Mouse (Mus musculus) heart, embryonic 14.5 days (tissue): Measurements from ENCODE around the gene Prap1. TPM values are rescaled to one million over a fixed set of nuclear protein-coding genes. Genes with fewer than 3 reads are reported as not detected.

ENCODE experiments used
- ATAC-seq: fragments of 200-750 bp; cut with Nextera tagmentation; 2 replicates; pipeline ENCODE4 v1.8.0; 2017; ENCODE audit warnings: low read depth, moderate TSS enrichment; ENCODE audit not compliant: insufficient number of reproducible peaks, insufficient read depth, low FRiP score
- H3K27ac ChIP-seq, 2 experiments: fragments of 200-500 bp in 1 of 2; fragments of 300-500 bp in 1 of 2; sonication (generic) in 1 of 2; replicated peaks in 1 of 2; 2 replicates each; pipeline ENCODE4 v1.5.1; 2012 to 2014; ENCODE audit warnings: low read depth in 2 of 2, low read length in 2 of 2, control low read depth in 1 of 2, mild to moderate bottlenecking in 1 of 2, mixed read lengths in 1 of 2; ENCODE audit not compliant: control insufficient read depth in 1 of 2, insufficient read depth in 1 of 2
- H3K27me3 ChIP-seq: fragments of 300-500 bp; sonication (generic); 2 replicates; pipeline ENCODE4 v1.6.1; 2014; ENCODE audit warnings: mild to moderate bottlenecking, low read length, control low read depth; ENCODE audit not compliant: control insufficient read depth, insufficient read depth
- H3K36me3 ChIP-seq: fragments of 300-500 bp; sonication (generic); 2 replicates; pipeline ENCODE4 v1.6.1; 2014; ENCODE audit warnings: mild to moderate bottlenecking, control low read depth, low read length, mixed read lengths; ENCODE audit not compliant: control insufficient read depth, insufficient read depth
- H3K4me1 ChIP-seq, 2 experiments: fragments of 200-500 bp in 1 of 2; fragments of 300-500 bp in 1 of 2; sonication (generic) in 1 of 2; 2 replicates each; pipeline ENCODE4 v1.6.1; 2012 to 2014; ENCODE audit warnings: low read length in 2 of 2, control low read depth in 1 of 2, mixed read lengths in 1 of 2; ENCODE audit not compliant: control insufficient read depth in 2 of 2, insufficient read depth in 2 of 2
- H3K4me2 ChIP-seq: fragments of 300-500 bp; sonication (generic); 2 replicates; pipeline ENCODE4 v1.6.1; 2014; ENCODE audit warnings: mild to moderate bottlenecking, low read length
- H3K4me3 ChIP-seq, 2 experiments: fragments of 200-500 bp in 1 of 2; fragments of 300-500 bp in 1 of 2; sonication (generic) in 1 of 2; 2 replicates each; pipeline ENCODE4 v1.5.1; 2012 to 2014; ENCODE audit warnings: low read length in 2 of 2, mild to moderate bottlenecking in 2 of 2, control low read depth in 1 of 2, low read depth in 1 of 2, moderate library complexity in 1 of 2; ENCODE audit not compliant: control insufficient read depth in 1 of 2, insufficient read depth in 1 of 2
- H3K9ac ChIP-seq: fragments of 300-500 bp; sonication (generic); 2 replicates; pipeline ENCODE4 v1.6.1; 2014; ENCODE audit warnings: mild to moderate bottlenecking, low read length
- H3K9me3 ChIP-seq: fragments of 300-500 bp; sonication (generic); 2 replicates; pipeline ENCODE4 v1.6.1; 2016; ENCODE audit warnings: low read length, control low read depth; ENCODE audit not compliant: control insufficient read depth
- WGBS: fragments of 180-500 bp; shearing (Covaris S2); extraction: QIAGEN DNeasy Blood & Tissue Kit; methylation state at CpG from one replicate; pipeline ENCODE4 v1.1.7; 2014; 5-methylcytosine and 5-hydroxymethylcytosine counted together
- polyA plus RNA-seq: library from polyadenylated mRNA; unstranded; fragments of >200 nt; fragmentation: Nextera tagmentation; extraction: Ambion mirVana; gene quantifications from 2 replicates; pipeline ENCODE4 v1.2.1, GENCODE M21; 2014

Gene Prap1
- polyA plus RNA-seq, 1 experiment from 2014 or later = not detected

GRCm38 (mm10) chr7:140135106-140135770 lies 42.0 kb downstream of the Prap1 start:
- Histone ChIP-seq H3K4me1 (peaks cover 0 to 9% of the 10 kb centered on the region in 2 experiments; a peak in 1 of 4 replicates), H3K4me2 (no peak overlapping the region), H3K4me3 (no peak overlapping the region), H3K36me3 (peaks cover 7% of the 10 kb centered on the region; the same call in 1 of the 2 replicates), H3K9ac (no peak overlapping the region), H3K9me3 (no peaks in the 10 kb centered on the region), H3K27ac (no peak overlapping the region), H3K27me3 (no peaks in the 10 kb centered on the region)
- 86% methylated on average over 5 of the region's 5 CpGs for WGBS
- no peak for ATAC-seq

DNA sequence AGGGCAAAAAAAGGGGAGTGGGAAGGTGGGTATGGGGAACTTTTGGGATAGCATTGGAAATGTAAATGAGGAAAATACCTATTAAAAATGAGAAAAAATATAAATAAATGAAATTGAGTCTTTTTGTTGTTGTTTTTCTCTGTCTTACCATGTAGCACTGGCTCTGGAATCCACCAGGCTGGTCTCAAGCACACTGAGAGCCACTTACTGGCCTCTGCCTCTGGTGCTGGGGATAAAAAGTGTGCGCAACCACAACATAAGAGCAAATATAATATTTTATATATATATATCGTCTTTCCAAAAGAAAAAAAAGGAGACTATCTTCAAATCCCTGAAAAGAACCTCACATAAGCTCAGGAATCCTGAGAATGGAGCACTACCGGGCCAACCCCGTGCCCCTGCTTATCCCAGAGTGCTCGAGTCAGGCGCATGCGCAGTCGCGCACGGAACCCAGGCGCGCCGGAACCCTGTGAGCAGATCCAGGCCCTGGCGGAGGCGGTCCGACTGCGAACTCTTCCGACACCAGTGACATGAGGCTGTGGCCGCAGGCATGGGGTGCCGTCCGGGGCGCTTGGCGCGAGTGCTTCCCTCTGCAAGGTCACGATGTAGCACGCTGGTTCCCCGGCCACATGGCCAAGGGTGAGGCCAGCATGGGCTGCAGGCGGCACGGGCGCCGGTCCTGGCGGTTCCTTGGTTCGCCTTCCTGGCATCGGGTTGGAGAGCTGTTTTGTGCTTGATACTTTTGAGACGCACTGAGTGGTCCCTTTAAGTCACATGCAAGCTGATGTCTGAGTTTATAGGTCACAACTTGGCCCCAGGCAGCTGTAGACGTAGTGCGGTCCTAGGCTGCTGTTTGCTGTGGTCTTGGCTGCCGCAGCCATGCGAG lies 44.2 kb downstream of the Prap1 start, which contains the start of gene Mtg1:
Mtg1 (plus strand) TSS at position 430 of the 886 bp plus-strand sequence.
- Histone ChIP-seq H3K4me3 (peak within 1 kb of the TSS; percentile 80 to 86), H3K9ac (peak within 1 kb of the TSS; percentile 92), H3K27ac (peak within 1 kb of the TSS; percentile 68 to 78), H3K4me1 (peaks cover 0 to 9% of the 10 kb centered on the region in 2 experiments; a peak in 1 of 4 replicates), H3K36me3 (no peaks in the 10 kb centered on the region), H3K4me2 (peak within 1 kb of the TSS; percentile 91), H3K27me3 (no peaks in the 10 kb centered on the region), H3K9me3 (no peaks in the 10 kb centered on the region)
- 1% methylated on average over 39 of the region's 39 CpGs for WGBS
- ATAC-seq = peak; percentile 98

DNA sequence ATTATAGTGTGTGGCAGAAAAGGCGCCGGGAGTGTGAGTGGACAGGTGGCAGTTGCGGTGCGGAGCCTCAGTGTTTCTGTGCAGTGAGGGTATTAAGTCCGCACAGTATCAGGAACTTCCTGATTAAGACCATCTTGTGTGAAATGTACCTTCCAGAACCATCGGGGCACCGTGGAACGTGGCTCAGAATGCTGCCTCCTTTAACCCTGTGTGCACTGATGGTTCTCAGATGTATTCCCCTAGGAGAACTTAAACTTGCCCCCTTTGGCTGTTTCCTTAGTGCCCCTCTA lies 44.8 kb downstream of the Prap1 start:
- Histone ChIP-seq H3K36me3 (no peaks in the 10 kb centered on the region), H3K4me3 (peak overlapping the region; percentile 80 to 86), H3K4me1 (peaks cover 0 to 9% of the 10 kb centered on the region in 2 experiments; a peak in 1 of 4 replicates), H3K27ac (peak overlapping the region; percentile 68 to 78), H3K9ac (peak overlapping the region; percentile 92), H3K27me3 (no peaks in the 10 kb centered on the region), H3K4me2 (peak overlapping the region; percentile 91), H3K9me3 (no peaks in the 10 kb centered on the region)
- under 1% methylated on average over 8 of the region's 8 CpGs for WGBS
- no peak for ATAC-seq

DNA sequence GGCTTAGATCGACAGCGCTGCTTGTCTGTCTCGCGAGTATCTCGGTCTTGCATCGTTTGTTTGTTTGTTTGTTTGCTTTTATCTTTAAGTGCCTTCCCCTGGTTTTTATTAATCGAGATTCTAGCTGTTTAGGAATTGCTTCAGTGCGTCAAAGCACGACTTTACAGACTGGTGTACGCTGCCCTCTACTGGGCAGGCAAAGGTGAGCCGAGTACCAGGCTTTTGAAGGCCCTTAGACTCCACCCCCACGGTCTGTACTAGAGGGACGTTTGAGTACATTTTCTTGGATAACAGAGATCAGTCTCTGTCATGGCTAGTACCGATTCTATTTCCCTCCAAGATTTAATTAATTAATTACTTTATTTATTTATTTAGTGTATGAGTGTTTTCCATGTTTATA lies 48.2 kb downstream of the Prap1 start:
- ATAC-seq = no peak
- Histone ChIP-seq H3K36me3 (peaks cover 6% of the 10 kb centered on the region; the same call in 1 of the 2 replicates), H3K9ac (no peak overlapping the region), H3K4me1 (peaks cover 0 to 9% of the 10 kb centered on the region in 2 experiments; a peak in 1 of 4 replicates), H3K27me3 (no peaks in the 10 kb centered on the region), H3K27ac (no peak overlapping the region), H3K9me3 (no peaks in the 10 kb centered on the region), H3K4me3 (no peak overlapping the region), H3K4me2 (no peak overlapping the region)
- 9% methylated on average over 14 of the region's 14 CpGs for whole genome bisulfite sequencing

GRCm38 (mm10) chr7:140144550-140144949 lies 51.4 kb downstream of the Prap1 start:
- ATAC-seq = no peak
- Histone ChIP-seq H3K4me1 (no peaks in the 10 kb centered on the region), H3K9ac (no peak overlapping the region), H3K27me3 (no peaks in the 10 kb centered on the region), H3K27ac (no peak overlapping the region), H3K9me3 (no peaks in the 10 kb centered on the region), H3K36me3 (peaks cover 21% of the 10 kb centered on the region), H3K4me2 (no peak overlapping the region), H3K4me3 (no peak overlapping the region)
- 90% methylated on average over 4 of the region's 4 CpGs for WGBS

Other genes starting within 250 kb of the Prap1 start
- gene Kndc1, start 198.7 kb upstream of the Prap1 start, polyA plus RNA-seq = 0.09 and 0.16 TPM in 2 replicates
- gene Utf1, start 149.6 kb upstream of the Prap1 start, polyA plus RNA-seq = not detected in 2 replicates
- 0.22 TPM in 1 of 2 replicates, not detected in the other for gene 6430531B16Rik, start 114.6 kb upstream of the Prap1 start, polyA plus RNA-seq
- 0.82 and 1.5 TPM in 2 replicates for gene Adam8, start 100.8 kb upstream of the Prap1 start, polyA plus RNA-seq
- 33.7 and 34.6 TPM in 2 replicates for gene Zfp511, start 57.0 kb upstream of the Prap1 start, polyA plus RNA-seq
- 32.8 and 34.2 TPM in 2 replicates for gene Tubgcp2, start 56.7 kb upstream of the Prap1 start, polyA plus RNA-seq
- not detected in 2 replicates for gene Msx3, start 44.3 kb upstream of the Prap1 start, polyA plus RNA-seq
- gene Caly, start 10.8 kb upstream of the Prap1 start, polyA plus RNA-seq = 0.20 and 0.42 TPM in 2 replicates
- gene Fuom, start 9.0 kb downstream of the Prap1 start, polyA plus RNA-seq = 108 and 111 TPM in 2 replicates
- gene Paox, start 22.4 kb downstream of the Prap1 start, polyA plus RNA-seq = 12.4 and 12.5 TPM in 2 replicates
- gene Echs1, start 23.1 kb downstream of the Prap1 start, polyA plus RNA-seq = 220 and 227 TPM in 2 replicates
- 38.2 and 40.8 TPM in 2 replicates for gene Mtg1, start 44.2 kb downstream of the Prap1 start, polyA plus RNA-seq
- 0.11 TPM in 1 of 2 replicates, not detected in the other for gene Sprn, start 61.5 kb downstream of the Prap1 start, polyA plus RNA-seq
- not detected in 2 replicates for gene Olfr522, start 71.4 kb downstream of the Prap1 start, polyA plus RNA-seq
- gene Olfr523, start 79.8 kb downstream of the Prap1 start, polyA plus RNA-seq = not detected in 2 replicates
- not detected in 2 replicates for gene Olfr524, start 112.6 kb downstream of the Prap1 start, polyA plus RNA-seq
- gene Cd163l1, start 124.9 kb downstream of the Prap1 start, polyA plus RNA-seq = not detected in 2 replicates
- not detected in 2 replicates for gene 5830411N06Rik, start 153.9 kb downstream of the Prap1 start, polyA plus RNA-seq
- gene Olfr525, start 227.5 kb downstream of the Prap1 start, polyA plus RNA-seq = not detected in 2 replicates
- gene Olfr527, start 240.6 kb downstream of the Prap1 start, polyA plus RNA-seq = not detected in 2 replicates